Mouse (Mus musculus) testis, postnatal 14 days (tissue): ENCODE results near the gene Serpina3n.
A peak's percentile ranks its signal among the peaks of the same experiment; 100 is the strongest.
"Not testable (repeated sequence)": the region's sequence is repeated elsewhere in the genome, so short reads cannot be mapped to it uniquely, and the experiment has no call there.

Experiments
- DNase-seq: peaks from one replicate; pipeline ENCODE4 v3.0.0; 2021; ENCODE audit warnings: low spot score

The Serpina3n gene

DNA sequence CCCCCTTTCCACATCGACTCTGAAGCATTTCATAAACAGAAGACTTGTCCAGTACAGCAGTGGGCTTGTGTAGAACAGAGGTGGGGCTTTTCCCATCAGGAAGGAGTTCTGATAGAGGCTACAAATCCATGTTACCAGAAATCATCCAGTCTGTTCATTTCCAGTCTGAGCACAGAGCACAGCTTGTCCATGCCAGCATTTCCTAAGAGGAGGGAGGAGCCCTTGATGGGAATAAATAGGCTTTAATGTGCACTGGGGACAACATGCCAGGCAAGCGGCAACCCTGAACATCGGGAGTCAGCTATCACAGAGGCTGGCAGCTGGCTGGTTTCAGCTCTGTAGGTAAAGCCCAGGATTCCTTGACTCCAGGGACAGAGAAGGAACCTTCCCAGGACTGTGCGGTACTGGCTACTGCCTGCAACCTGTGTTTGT is at the start of gene Serpina3n:
Gene Serpina3n (plus strand): TSS at position 276 of the 432 bp plus-strand sequence.
- DNase-seq = no peak

DNA sequence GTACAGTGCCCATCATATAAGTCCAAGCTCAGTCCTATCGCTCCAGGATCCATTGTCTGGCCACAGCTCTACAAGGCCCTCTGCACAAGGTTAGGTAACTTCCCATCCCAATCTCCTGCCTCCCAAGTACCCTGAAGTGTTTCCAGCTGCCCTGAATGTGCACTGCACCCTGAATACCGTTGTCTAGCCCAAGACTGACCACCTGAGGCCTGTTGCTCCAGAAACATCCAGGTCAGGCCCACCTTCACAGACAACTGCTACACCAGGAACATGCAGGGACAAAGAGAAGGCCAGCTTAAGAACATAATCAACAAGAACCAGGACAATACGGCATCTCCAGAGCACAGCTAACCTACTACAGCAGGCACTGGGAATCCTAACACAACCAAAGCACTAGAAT is 36.5 kb upstream of the Serpina3n start:
- no peak for DNase-seq

DNA sequence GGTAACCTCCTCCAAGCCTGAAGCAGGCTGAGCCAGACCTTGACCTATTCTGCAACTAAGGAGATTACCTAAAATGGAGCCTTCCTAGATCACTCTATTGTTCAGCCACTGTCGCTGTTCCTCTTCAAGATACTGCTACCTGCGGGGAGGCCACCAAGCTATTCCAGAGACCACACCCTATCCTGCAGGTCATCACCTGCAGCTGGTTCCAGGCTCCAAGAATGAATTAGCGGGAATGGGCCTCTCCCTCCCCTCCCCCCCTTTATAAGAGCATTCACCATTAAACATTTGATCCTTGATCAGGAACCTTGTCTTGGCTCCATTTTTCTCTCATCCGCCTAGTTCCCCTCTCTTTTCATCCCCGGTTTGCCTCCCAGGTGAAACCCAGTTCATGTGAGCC is 29.4 kb upstream of the Serpina3n start:
- not testable (repeated sequence) for DNase-seq

GRCm38 (mm10) chr12:104378351-104378750 is 28.2 kb upstream of the Serpina3n start:
- not testable (repeated sequence) for DNase-seq

DNA sequence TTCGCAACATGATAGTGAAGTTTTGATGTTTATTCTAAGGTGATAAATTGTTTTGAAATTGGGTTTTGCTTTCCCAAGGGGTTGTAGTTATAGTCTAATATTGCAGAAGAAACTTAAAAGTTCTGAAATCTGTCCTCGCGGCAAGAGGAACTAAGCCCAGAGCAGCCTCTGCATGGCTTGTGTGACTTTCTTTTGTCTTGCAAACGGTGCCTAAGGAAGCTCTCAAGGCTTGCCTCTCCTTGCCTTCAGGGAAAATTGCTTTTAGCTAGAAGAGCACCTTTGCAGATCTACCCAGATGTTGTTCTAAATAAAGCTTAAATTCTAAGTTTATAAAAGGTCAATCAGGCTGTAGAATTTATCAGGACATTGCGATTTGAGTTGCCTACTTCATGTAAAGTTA is 27.7 kb upstream of the Serpina3n start:
- not testable (repeated sequence) for DNase-seq

DNA sequence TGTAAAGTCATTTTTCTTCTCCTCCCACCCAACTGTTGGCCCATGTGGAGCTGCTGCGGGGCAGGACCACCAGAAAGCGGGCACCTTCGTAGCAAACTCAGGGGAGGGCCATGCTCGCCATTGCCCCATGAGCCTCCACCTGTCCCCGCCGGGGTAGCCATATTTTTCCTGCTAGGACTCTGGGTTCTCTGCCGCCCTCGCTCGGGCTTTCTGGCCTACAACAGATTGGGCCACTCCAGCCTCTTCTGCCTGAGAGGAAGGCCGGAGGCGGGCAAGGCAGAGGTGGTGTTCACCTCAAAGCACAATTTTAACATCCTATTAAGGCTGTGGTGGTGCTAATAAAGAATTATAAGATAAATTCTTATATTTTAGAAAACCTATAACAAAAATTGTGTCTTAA is 26.7 kb upstream of the Serpina3n start:
- DNase-seq = no peak

DNA sequence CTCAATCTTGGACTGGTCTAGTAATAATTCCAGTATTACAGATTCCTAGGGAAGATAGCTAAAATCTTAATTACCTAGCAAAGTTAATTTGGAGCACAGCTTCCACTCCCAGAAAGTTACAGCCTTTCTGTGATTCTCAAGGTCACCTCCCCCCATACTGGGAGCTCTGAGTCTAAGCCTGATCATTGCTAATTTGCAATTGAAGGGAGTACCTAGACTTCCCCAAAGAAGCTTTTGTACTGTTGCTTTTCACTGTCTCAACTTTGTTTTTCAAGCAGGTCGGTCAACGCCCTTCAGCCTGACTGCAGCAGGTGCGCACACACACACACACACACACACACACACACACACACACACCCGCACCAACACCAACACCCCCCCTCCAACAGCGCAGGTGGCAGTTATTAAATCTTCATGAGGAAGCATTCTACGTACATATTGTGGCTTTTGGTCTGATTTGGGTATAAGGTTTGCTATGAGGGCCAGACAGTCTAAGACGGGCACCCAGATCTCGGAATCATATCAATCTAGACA is 25.4 kb upstream of the Serpina3n start:
- DNase-seq = not testable (repeated sequence)

DNA sequence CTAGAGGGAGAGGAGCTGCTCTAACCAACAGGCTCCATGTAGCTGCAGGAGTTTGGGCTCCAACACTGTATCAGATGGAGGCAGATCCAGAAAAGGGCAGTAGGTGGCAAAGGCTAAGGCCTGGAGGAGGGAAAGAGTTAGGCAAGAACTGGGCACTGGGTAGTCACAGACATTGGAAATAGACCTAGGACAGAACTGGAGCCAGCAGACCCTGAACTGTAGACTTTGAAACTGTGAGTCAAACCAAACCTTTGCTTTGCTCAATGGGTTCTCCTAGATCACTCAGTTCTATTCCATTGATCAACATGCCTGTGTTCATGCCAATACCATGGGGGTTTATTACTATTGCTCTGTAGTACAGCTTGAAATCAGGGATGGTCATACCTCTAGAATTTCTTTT is 20.5 kb upstream of the Serpina3n start:
- not testable (repeated sequence) for DNase-seq

DNA sequence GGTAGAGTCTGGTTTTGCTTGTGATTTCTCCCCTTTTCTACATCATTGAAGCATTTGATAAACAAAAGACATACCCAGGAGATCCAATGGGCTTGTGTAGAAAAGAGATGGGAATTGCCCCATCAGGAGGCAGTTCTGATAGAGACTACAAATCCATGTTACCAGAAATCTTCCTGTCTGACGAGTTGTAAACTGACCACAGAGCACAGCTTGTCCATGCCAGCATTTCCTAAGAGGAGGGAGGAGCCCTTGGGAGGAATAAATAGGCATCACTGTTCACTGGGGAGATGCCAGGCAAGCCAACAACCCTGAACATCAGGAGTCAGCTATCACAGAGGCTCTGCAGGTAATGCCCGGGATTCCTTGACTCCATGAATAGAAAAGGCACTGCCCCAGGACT is 19.7 kb upstream of the Serpina3n start:
- DNase-seq = not testable (repeated sequence)

DNA sequence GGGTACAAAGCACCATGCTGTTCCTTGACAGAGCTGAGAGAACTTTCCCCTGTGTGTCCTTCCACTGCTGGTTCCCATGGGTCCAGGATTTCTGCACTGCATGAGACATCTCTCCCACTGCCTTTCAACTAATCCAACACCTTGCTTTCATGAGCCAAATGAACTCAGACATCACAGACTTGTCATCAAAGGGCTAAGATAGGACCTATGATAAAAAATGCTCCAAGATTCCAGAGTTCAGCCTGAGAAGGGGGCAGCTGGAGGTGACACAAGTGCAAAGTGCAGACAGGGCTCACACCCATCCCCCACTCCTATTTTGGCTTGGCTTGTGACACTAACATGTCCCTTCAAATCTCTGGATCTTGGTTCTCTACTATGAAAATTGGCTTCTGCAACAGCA is 18.1 kb upstream of the Serpina3n start:
- no peak for DNase-seq

DNA sequence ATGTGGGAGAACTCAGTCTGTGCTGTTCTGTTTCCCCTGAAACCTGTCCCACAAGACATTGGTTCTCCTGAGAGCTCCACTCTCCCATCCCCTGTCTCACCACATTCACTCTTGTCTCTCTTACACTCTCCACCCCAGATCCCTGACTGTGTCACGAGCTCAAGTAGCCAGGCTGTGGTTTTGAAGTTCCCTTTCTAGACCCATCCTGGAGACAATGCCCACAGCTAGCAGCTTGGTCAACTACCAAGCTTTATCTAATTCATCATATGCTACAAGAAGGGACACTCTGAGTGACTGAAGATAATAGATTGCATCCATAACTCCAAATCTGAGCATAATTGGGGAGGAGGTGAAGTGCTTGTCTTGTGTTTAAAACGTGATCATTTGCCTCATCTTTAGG is 15.5 kb upstream of the Serpina3n start:
- not testable (repeated sequence) for DNase-seq

DNA sequence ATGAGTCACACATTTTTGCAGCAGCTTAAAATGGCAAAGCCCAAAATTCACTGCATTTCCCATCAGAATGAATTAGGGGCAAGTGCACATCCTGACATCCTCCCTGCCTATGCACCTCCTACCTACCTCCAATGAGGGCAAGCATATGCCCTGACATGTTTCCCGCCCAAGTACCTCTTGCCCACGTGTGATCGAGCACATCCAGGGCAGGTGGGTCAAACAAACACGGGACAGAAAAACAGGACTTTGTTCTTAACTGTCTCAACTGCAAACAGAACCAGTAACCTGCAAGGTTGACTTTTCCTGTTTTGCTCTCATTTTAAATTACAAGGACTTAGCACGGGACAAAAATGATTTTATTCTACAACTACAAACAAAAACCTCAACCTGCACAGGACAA is 2.6 kb upstream of the Serpina3n start:
- no peak for DNase-seq

GRCm38 (mm10) chr12:104412507-104412906 is 6.0 kb downstream of the Serpina3n start:
- DNase-seq = no peak

GRCm38 (mm10) chr12:104414576-104414975 is 8.0 kb downstream of the Serpina3n start:
- DNase-seq = no peak

DNA sequence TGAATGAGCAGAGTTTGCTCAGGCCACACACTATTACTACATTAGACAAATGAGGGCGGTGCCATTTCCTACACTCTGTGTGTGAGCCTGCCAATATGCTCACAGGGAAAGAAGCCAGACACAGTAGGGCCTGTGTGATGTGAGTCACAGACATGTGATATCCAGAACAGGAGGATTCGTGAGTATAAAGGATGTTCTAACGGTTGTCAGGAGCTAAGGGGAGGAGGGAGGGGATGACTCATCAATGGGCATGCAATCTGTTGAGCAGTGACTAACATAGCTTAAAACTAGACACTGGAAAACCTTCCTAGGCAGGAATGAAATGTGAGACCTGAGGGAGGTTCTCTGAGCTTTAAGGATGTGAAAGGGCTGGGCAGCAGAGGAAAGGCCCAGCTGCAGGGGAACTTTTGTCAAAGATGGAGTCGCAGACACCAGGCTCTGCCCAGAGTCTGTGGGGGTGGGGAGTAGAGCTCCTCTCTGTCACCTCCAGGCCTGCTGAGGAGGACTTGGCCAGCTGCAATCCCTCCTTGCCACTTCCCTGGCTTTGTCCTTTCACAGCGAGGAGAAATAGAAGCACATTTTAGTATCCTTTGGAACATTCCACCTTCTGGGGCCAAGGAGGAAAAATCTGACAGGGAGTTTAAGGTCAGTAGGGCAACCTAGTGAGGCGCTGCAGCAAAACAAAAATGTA is 9.2 kb downstream of the Serpina3n start:
- no peak for DNase-seq

DNA sequence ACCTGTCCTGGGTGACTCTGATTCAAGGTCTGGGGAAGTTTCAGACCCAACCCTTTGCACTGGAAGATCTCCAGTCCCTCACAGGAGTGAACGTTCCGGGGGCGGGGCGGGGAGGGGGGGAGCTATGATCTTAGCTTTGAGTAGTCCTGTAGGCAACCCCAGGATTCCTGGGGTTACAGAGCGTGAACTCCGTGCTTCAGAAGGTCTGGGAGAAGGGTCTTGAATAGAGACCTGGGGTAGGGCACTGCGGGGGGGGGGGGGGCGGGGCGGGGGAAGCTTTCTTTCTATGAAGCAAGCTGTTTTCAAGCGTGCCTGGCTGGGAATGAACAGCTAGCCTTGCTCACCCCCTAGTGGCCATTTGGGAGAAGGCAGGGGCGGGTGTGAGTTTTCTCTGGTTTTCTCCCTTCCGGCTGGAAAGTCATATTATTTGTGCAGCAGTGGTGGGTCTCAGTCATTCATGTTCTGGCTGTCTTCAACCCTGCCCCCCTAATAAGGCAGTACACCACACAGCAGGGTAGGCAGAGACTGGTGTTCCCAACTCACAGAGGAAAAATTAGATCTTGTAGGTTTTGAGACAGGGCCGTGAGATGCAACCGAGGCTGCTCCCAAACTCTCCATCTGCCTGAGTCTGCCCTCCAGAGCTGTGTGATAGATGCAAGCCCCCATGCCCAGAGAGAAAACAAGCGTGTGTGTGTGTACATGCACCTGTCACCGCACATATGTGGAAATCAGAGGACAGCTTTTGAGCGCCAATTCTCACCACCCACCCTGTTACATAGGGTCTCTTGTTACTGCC is 12.0 kb downstream of the Serpina3n start:
- DNase-seq = peak; percentile 59

DNA sequence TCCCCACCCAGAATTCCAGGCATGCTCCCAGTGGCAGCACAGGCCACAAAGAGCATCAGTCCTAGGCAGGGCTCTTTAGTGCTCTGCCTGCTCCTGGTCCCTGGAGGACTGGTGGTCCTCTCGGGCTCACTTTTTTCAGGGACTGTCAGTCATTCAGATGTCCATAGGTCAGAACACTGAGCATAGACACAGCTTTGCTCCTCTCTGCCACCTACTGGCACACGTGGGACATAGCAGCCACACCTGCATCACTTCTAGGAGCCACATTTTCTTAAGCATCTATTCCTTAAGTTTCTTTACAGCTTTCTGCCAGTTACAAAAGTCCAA is 12.6 kb downstream of the Serpina3n start:
- no peak for DNase-seq

- no peak for DNase-seq
Measured at GRCm38 (mm10) chr12:104422615-104423392, 16.3 kb downstream of the Serpina3n start.

- DNase-seq = no peak
Measured at GRCm38 (mm10) chr12:104425591-104425990, 19.1 kb downstream of the Serpina3n start.

GRCm38 (mm10) chr12:104426915-104427314 is 20.4 kb downstream of the Serpina3n start:
- DNase-seq = no peak

GRCm38 (mm10) chr12:104431359-104431758 is 24.8 kb downstream of the Serpina3n start:
- DNase-seq = no peak

GRCm38 (mm10) chr12:104433214-104433613 is 26.7 kb downstream of the Serpina3n start:
- no peak for DNase-seq
